Mouse (Mus musculus) liver, adult 10 weeks (tissue): Measurements from ENCODE around the gene Trim24. TPM values are rescaled to one million over a fixed set of nuclear protein-coding genes. Genes with fewer than 3 reads are reported as not detected.

Experiments used
- polyA plus RNA-seq: library from polyadenylated mRNA; stranded (reverse); fragments of 350-450 nt; fragmentation: Illumina TruSeq; extraction: RNeasy Lipid Tissue Mini Kit (QIAGEN cat#74804); gene quantifications from one replicate; pipeline ENCODE4 v1.2.3, GENCODE M21; 2014; ENCODE audit warnings: low read depth, low replicate concordance

Gene Trim24
- 43.8 TPM for polyA plus RNA-seq

DNA sequence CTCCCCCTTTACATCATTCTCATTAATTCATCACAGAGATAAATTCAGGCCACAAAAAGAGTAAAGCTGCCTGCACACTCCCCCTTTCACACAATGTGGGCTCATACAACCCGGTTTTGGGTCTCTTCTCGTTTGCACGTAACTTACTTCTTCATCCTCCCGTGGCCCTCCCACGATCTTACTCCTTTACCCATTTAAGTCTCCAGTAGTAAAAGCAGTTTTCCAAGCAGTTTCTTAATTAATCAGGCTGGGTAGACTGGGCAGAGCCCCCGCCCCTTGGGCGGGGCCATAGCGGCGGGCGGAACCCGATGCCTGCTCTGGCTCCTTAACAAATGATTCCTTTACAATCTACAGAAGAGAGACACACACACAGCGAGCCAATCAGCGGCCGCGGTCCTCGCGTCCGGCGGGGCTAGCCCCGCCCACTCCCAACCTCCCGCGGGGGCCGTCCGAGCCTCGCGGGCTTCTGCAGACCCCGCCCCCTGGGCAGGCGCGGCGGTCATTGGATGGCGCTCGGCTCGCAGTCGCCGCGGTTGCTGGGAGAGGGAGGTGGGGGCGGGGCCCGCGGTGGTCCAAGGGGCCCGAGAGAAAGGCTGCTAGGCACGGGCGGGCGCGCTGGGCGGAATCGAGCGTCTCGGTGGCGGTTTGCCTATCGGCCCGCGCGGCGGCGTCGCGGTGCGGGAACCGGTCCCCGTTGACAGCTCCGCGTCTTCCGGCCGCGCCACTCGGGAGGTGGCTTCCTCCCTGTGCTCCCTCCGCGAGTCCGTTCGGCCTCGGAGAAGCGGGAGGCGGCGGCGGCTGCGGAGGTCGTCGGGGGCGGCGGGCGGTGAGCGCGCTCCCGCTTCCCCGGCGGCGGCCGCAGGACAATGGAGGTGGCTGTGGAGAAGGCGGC is at the start of gene Trim24:
Gene Trim24, plus strand, starts transcription at position 567 of the 892 bp plus-strand sequence.

Other genes with a start within 250 kb of the Trim24 start
- gene Svopl, start 176.2 kb downstream of the Trim24 start, polyA plus RNA-seq: not detected
- not detected for gene Tmem213, start 238.4 kb downstream of the Trim24 start, polyA plus RNA-seq